Mouse (Mus musculus): Measurements from ENCODE around the gene Chmp4b. TPM values are rescaled to one million over a fixed set of nuclear protein-coding genes. Genes with fewer than 3 reads are reported as not detected.
A peak's percentile ranks its signal among the peaks of the same experiment; 100 is the strongest.

The Chmp4b gene
- polyA plus RNA-seq, 1 experiment from 2014 or later, result 14.7 TPM

GRCm38 (mm10) chr2:154738621-154739020, 87.1 kb downstream of the Chmp4b start:
- no peak overlapping the region for H3K4me3 ChIP-seq
- no peaks in the 10 kb centered on the region for H3K36me3 ChIP-seq (replicated peaks)
- H3K27ac ChIP-seq (replicated peaks), result no peak overlapping the region
- WGBS, result 88% methylated on average over 5 of the region's 5 CpGs
- H3K4me1 ChIP-seq, result peaks cover 24% of the 10 kb centered on the region
- DNase-seq (ENCODE audit: low spot score), result no peak
- H3K9me3 ChIP-seq, result no peaks in the 10 kb centered on the region
- no peaks in the 10 kb centered on the region for H3K27me3 ChIP-seq (replicated peaks; ENCODE audit: low read depth, poor library complexity, severe bottlenecking)

- Histone ChIP-seq H3K27ac (replicated peaks) (peak overlapping the region; percentile 65), H3K27me3 (replicated peaks; ENCODE audit: low read depth, poor library complexity, severe bottlenecking) (no peaks in the 10 kb centered on the region), H3K9me3 (no peaks in the 10 kb centered on the region), H3K36me3 (replicated peaks) (no peaks in the 10 kb centered on the region), H3K4me1 (peaks cover 19% of the 10 kb centered on the region), H3K4me3 (0 out of 2 replicates have a peak overlapping the region, but pooled peaks have one; percentile 13)
- 42% methylated on average over 10 of the region's 10 CpGs for WGBS
- peak; percentile 28 for DNase-seq (ENCODE audit: low spot score)
Observed at GRCm38 (mm10) chr2:154742911-154743819, 91.7 kb downstream of the Chmp4b start.

- Histone ChIP-seq H3K9me3 (no peaks in the 10 kb centered on the region), H3K27ac (replicated peaks) (no peak overlapping the region), H3K4me1 (peaks cover 22% of the 10 kb centered on the region), H3K27me3 (replicated peaks; ENCODE audit: low read depth, poor library complexity, severe bottlenecking) (no peaks in the 10 kb centered on the region), H3K4me3 (no peak overlapping the region), H3K36me3 (replicated peaks) (no peaks in the 10 kb centered on the region)
- whole genome bisulfite sequencing, result 37% methylated on average over 4 of the region's 4 CpGs
- peak; percentile 30 for DNase-seq (ENCODE audit: low spot score)
Observed at GRCm38 (mm10) chr2:154743915-154744314, 92.4 kb downstream of the Chmp4b start.

Other genes with a start within 250 kb of the Chmp4b start
- 3.0 and 3.9 TPM in 2 replicates for gene Snta1, start 243.6 kb upstream of the Chmp4b start, polyA plus RNA-seq (2016; fragmentation: Nextera tagmentation; extraction: Ambion mirVana)
- 68.8 and 72.2 TPM in 2 replicates for gene Cbfa2t2, start 215.2 kb upstream of the Chmp4b start, polyA plus RNA-seq (2016; fragmentation: Nextera tagmentation; extraction: Ambion mirVana)
- 1.3 and 2.9 TPM in 2 replicates for gene 1700003F12Rik, start 104.6 kb upstream of the Chmp4b start, polyA plus RNA-seq (2016; fragmentation: Nextera tagmentation; extraction: Ambion mirVana)
- 0.19 and 0.33 TPM in 2 replicates for gene Actl10, start 99.9 kb upstream of the Chmp4b start, polyA plus RNA-seq (2016; fragmentation: Nextera tagmentation; extraction: Ambion mirVana)
- 3.2 and 3.6 TPM in 2 replicates for gene Necab3, start 92.8 kb upstream of the Chmp4b start, polyA plus RNA-seq (2016; fragmentation: Nextera tagmentation; extraction: Ambion mirVana)
- gene E2f1, start 81.8 kb upstream of the Chmp4b start, polyA plus RNA-seq (2016; fragmentation: Nextera tagmentation; extraction: Ambion mirVana), result 25.2 and 26.0 TPM in 2 replicates
- gene Pxmp4, start 48.0 kb upstream of the Chmp4b start, polyA plus RNA-seq (2016; fragmentation: Nextera tagmentation; extraction: Ambion mirVana), result 11.6 and 13.8 TPM in 2 replicates
- gene Zfp341, start 38.4 kb upstream of the Chmp4b start, polyA plus RNA-seq (2016; fragmentation: Nextera tagmentation; extraction: Ambion mirVana), result 1.1 TPM in 2 replicates
- gene 4930519P11Rik, start 38.3 kb upstream of the Chmp4b start, polyA plus RNA-seq (2016; fragmentation: Nextera tagmentation; extraction: Ambion mirVana), result not detected in 2 replicates
- gene Gm14214, start 118.3 kb downstream of the Chmp4b start, polyA plus RNA-seq (2016; fragmentation: Nextera tagmentation; extraction: Ambion mirVana), result not detected in 2 replicates
- 52.8 and 53.1 TPM in 2 replicates for gene Raly, start 139.4 kb downstream of the Chmp4b start, polyA plus RNA-seq (2016; fragmentation: Nextera tagmentation; extraction: Ambion mirVana)
- 1.5 and 2.3 TPM in 2 replicates for gene a, start 139.7 kb downstream of the Chmp4b start, polyA plus RNA-seq (2016; fragmentation: Nextera tagmentation; extraction: Ambion mirVana)
- gene Eif2s2, start 241.2 kb downstream of the Chmp4b start, polyA plus RNA-seq (2016; fragmentation: Nextera tagmentation; extraction: Ambion mirVana), result 124 and 138 TPM in 2 replicates